Mouse (Mus musculus) retina, adult 2 months (tissue): Measurements from ENCODE around the gene Acer2.

Experiments used
- DNase-seq: peaks from one replicate; pipeline ENCODE4 v3.0.0-alpha.2; 2012; ENCODE audit warnings: low read depth, low spot score

Acer2 gene

GRCm38 (mm10) chr4:86887879-86888278 is 13.7 kb downstream of the Acer2 start:
- no peak for DNase-seq

- DNase-seq: no peak
These were observed 23.2 kb downstream of the Acer2 start for GRCm38 (mm10) chr4:86897411-86897810.

GRCm38 (mm10) chr4:86898791-86899474 is 24.7 kb downstream of the Acer2 start:
- no peak for DNase-seq

- DNase-seq: no peak
These were observed 28.2 kb downstream of the Acer2 start for GRCm38 (mm10) chr4:86902351-86902750.

- no peak for DNase-seq
These were observed 30.8 kb downstream of the Acer2 start for GRCm38 (mm10) chr4:86904969-86905368.

- no peak for DNase-seq
These were observed 31.7 kb downstream of the Acer2 start for GRCm38 (mm10) chr4:86905869-86906268.

GRCm38 (mm10) chr4:86911576-86912341 is 37.6 kb downstream of the Acer2 start:
- DNase-seq: no peak

GRCm38 (mm10) chr4:86912757-86913156 is 38.6 kb downstream of the Acer2 start:
- DNase-seq: no peak

- no peak for DNase-seq
These were observed 41.9 kb downstream of the Acer2 start for GRCm38 (mm10) chr4:86916062-86916461.

- no peak for DNase-seq
These were observed 49.4 kb downstream of the Acer2 start for GRCm38 (mm10) chr4:86923476-86924055.

GRCm38 (mm10) chr4:86924804-86925458 is 50.7 kb downstream of the Acer2 start:
- peak; percentile 50 for DNase-seq

GRCm38 (mm10) chr4:86926997-86927396 is 52.8 kb downstream of the Acer2 start:
- no peak for DNase-seq

GRCm38 (mm10) chr4:86930101-86930635 is 56.0 kb downstream of the Acer2 start:
- DNase-seq: no peak

GRCm38 (mm10) chr4:86930636-86931456 is 56.6 kb downstream of the Acer2 start:
- no peak for DNase-seq

- DNase-seq: no peak
These were observed 58.8 kb downstream of the Acer2 start for GRCm38 (mm10) chr4:86933026-86933425.

GRCm38 (mm10) chr4:86936217-86936616 is 62.0 kb downstream of the Acer2 start:
- DNase-seq: no peak

GRCm38 (mm10) chr4:86936706-86937105 is 62.5 kb downstream of the Acer2 start:
- DNase-seq: no peak

GRCm38 (mm10) chr4:86942656-86943055 is 68.5 kb downstream of the Acer2 start:
- no peak for DNase-seq

GRCm38 (mm10) chr4:86943296-86943695 is 69.1 kb downstream of the Acer2 start:
- DNase-seq: no peak

- DNase-seq: no peak
These were observed 74.6 kb downstream of the Acer2 start for GRCm38 (mm10) chr4:86948794-86949193.

GRCm38 (mm10) chr4:86953519-86953918 is 79.3 kb downstream of the Acer2 start:
- no peak for DNase-seq
